Mouse (Mus musculus): ENCODE results near the gene Tmc7. TPM values are rescaled to one million over a fixed set of nuclear protein-coding genes. Genes with fewer than 3 reads are reported as not detected.

Gene Tmc7
- polyA plus RNA-seq (2014; fragmentation: Illumina TruSeq; extraction: RNeasy Lipid Tissue Mini Kit (QIAGEN cat#74804); ENCODE audit: low read depth, low replicate concordance), result 88.9 TPM

DNA sequence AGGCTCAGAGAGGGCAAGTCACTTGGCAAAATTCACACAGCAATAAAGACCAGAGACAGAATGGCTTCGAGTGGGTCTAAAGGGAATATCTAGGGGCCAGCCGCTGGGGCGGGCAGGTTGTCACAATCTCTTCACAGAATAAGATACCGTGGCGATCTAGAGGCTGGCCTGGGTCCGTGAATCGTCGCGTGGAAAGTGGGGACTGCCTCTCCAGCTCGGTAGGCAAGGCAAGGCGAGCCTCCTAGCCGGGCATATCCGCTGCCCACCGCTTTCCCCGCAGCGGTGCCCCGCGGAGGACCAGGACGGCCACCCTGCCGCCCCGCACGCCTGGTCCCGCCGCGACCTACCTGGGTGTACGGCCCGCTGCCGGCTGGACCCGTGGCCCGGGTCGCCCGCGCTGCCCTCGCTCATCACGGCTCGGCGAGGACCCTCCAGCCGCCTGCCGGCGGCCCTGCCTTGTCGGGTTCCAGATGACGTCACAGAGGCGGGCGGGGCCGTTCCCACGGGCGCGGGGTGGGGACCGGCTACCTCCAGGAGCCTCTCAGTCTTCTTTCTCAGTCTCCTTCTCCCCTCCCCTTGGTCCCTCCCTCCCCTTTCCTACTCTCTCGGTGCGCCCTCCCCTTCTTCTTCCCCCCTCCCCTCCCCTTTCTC, at the start of gene Tmc7:
Gene Tmc7 (minus strand): TSS at position 480 of the 651 bp plus-strand sequence.

DNA sequence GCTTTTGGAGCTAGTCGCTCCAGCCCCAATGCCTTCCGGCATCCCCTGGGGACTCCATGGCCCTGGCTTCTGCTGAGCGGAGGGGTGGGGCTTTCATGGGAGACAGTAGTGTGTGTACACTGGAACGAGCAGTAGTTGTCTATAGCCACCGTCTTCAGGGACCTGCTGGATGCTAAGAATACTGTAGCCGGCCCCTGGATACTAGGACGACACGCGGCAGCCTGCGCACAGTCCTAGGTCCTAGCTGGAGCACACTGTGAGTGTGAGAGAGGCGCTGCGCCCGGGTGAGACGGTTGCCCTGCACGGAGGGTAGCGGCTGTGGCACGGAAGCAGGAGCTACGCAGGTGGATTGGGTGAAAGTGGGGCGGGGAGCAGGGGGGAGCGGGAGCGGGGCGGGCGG, 12.7 kb upstream of the Tmc7 start, which contains the start of gene Tmc5:
Gene Tmc5 (plus strand): TSS at position 97 of the 400 bp plus-strand sequence.

DNA sequence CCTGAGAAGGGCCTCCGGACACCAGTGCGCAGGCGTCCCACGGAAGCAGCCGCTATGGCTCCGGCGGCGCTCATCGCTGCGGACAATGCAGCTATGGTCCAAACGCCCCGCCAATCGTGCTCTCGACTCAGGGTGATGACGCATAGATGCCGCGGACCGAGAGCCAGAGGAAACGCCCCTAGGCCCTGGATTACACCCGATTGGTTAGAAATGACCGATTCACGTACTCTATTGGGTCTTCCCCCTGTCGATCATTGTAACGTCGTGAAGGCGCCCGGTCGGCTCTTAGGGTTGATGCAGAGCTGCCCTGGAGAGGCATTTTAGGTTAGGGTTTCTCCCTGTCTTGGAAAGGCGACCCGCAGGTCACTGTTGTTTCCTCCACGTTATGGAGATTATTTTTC, 51.4 kb downstream of the Tmc7 start, which contains the start of gene Coq7:
Gene Coq7 (minus strand): TSS at position 179 of the 401 bp plus-strand sequence.

GRCm38 (mm10) chr7:118491431-118492147, 92.9 kb downstream of the Tmc7 start, which contains the start of gene Itpripl2:
Itpripl2 (minus strand) TSS chr7:118491975.

Other genes with a start within 250 kb of the Tmc7 start
- gene Syt17, start 136.5 kb downstream of the Tmc7 start, polyA plus RNA-seq (2014; fragmentation: Illumina TruSeq; extraction: RNeasy Lipid Tissue Mini Kit (QIAGEN cat#74804); ENCODE audit: low read depth, low replicate concordance), result 1.4 TPM
- 1.4 TPM for gene Itpripl2, start 92.8 kb downstream of the Tmc7 start, polyA plus RNA-seq (2014; fragmentation: Illumina TruSeq; extraction: RNeasy Lipid Tissue Mini Kit (QIAGEN cat#74804); ENCODE audit: low read depth, low replicate concordance)
- 4.6 TPM for gene Coq7, start 51.4 kb downstream of the Tmc7 start, polyA plus RNA-seq (2014; fragmentation: Illumina TruSeq; extraction: RNeasy Lipid Tissue Mini Kit (QIAGEN cat#74804); ENCODE audit: low read depth, low replicate concordance)
- 56.5 TPM for gene Tmc5, start 12.6 kb upstream of the Tmc7 start, polyA plus RNA-seq (2014; fragmentation: Illumina TruSeq; extraction: RNeasy Lipid Tissue Mini Kit (QIAGEN cat#74804); ENCODE audit: low read depth, low replicate concordance)
- gene Gde1, start 121.0 kb upstream of the Tmc7 start, polyA plus RNA-seq (2014; fragmentation: Illumina TruSeq; extraction: RNeasy Lipid Tissue Mini Kit (QIAGEN cat#74804); ENCODE audit: low read depth, low replicate concordance), result 194 TPM
- 239 TPM for gene Ccp110, start 127.8 kb upstream of the Tmc7 start, polyA plus RNA-seq (2014; fragmentation: Illumina TruSeq; extraction: RNeasy Lipid Tissue Mini Kit (QIAGEN cat#74804); ENCODE audit: low read depth, low replicate concordance)
- 9.2 TPM for gene Vps35l, start 155.5 kb upstream of the Tmc7 start, polyA plus RNA-seq (2014; fragmentation: Illumina TruSeq; extraction: RNeasy Lipid Tissue Mini Kit (QIAGEN cat#74804); ENCODE audit: low read depth, low replicate concordance)

Data from testis, adult 10 weeks (tissue).